Comparison of ENCODE assay signal across 10 mouse cellular contexts in genomic region chr11:109578536-109578935, GRCm38 (mm10).
"Had no signal": no experiment of that assay in that cellular context is flagged by ENCODE, and none has a peak within 500 bp of the region (broad histone marks: within the 10 kb centered on the region; RNA-seq: fewer than 3 reads in every experiment).

No protein-coding gene starts in this region.

- H3K27me3 ChIP-seq: limb, embryonic 13.5 days; midbrain, embryonic 12.5 days; neural tube, embryonic 15.5 days had no signal

- H3K4me1 ChIP-seq: midbrain, embryonic 12.5 days; neural tube, embryonic 15.5 days had no signal

- H3K27ac ChIP-seq: limb, embryonic 13.5 days; liver, embryonic 14.5 days; midbrain, embryonic 12.5 days; neural tube, embryonic 15.5 days had no signal

- DNase-seq: kidney, postnatal 25 days; lung, adult 18-20 months; right cerebral cortex, adult 18-20 months; right cerebral cortex, postnatal 25 days; thymus, postnatal 36 days had no signal

- H3K36me3 ChIP-seq: midbrain, embryonic 12.5 days had no signal

- H3K4me3 ChIP-seq: limb, embryonic 13.5 days; midbrain, embryonic 12.5 days; myocyte; neural tube, embryonic 15.5 days had no signal

- H3K9ac ChIP-seq: limb, embryonic 13.5 days; liver, embryonic 14.5 days; midbrain, embryonic 12.5 days; neural tube, embryonic 15.5 days had no signal
